Mouse (Mus musculus): Measurements from ENCODE around the gene Hyal2.

- TF ChIP-seq CTCF (IDR thresholded peaks at IDR 0.05 in 2 of 3, conservative IDR thresholded peaks at IDR 0.05 in 1 of 3; ENCODE audit: control insufficient read depth in 1 of 3, insufficient read depth in 1 of 3, low read depth in 2 of 3, low read length in 3 of 3, poor library complexity in 1 of 3, severe bottlenecking in 1 of 3), result no peak
- no peak for TF ChIP-seq E2F4 (IDR thresholded peaks at IDR 0.05; ENCODE audit: borderline replicate concordance, low read depth, low read length)
- no peak for TF ChIP-seq POLR2A (IDR thresholded peaks at IDR 0.05; ENCODE audit: control insufficient read depth in 1 of 2, insufficient read depth in 1 of 2, low read depth in 1 of 2, low read length in 2 of 2, poor library complexity in 1 of 2)
- no peak for TF ChIP-seq MAX (IDR thresholded peaks at IDR 0.05; ENCODE audit: low read length)
- no peak for TF ChIP-seq HCFC1 (IDR thresholded peaks at IDR 0.05; ENCODE audit: low read depth, low read length)
- TF ChIP-seq JUND (IDR thresholded peaks at IDR 0.05; ENCODE audit: low read depth, low read length), result no peak
- TF ChIP-seq SIN3A (IDR thresholded peaks at IDR 0.05; ENCODE audit: low read length), result no peak
- no peak for TF ChIP-seq RCOR1 (IDR thresholded peaks at IDR 0.05; ENCODE audit: low read depth, low read length)
- TF ChIP-seq ELF1 (IDR thresholded peaks at IDR 0.05; ENCODE audit: low read depth, low read length), result no peak
- no peak for TF ChIP-seq TAL1 (IDR thresholded peaks at IDR 0.05; ENCODE audit: low read length)
Measured at GRCm38 (mm10) chr9:107567702-107568319, at the start of gene Hyal2.

Measured in MEL (cell line).